Mouse (Mus musculus) gastrocnemius, postnatal 4 days (tissue): Measurements from ENCODE around the gene Vps4b. TPM values are rescaled to one million over a fixed set of nuclear protein-coding genes. Genes with fewer than 3 reads are reported as not detected.
"Not testable (repeated sequence)": the region's sequence is repeated elsewhere in the genome, so short reads cannot be mapped to it uniquely, and the experiment has no call there.

ENCODE experiments used
- DNase-seq, 2 experiments: peaks; one replicate each; pipeline ENCODE4 v3.0.0; 2021 to 2022; ENCODE audit warnings: low spot score in 2 of 2, mixed read lengths in 2 of 2
- total RNA-seq, 2 experiments: library from RNA; stranded (reverse); gene quantifications; 2 replicates each; pipeline ENCODE4 v1.2.3; 2021

Vps4b gene
- total RNA-seq, 2 experiments from 2014 or later: 45.8 to 49.8 TPM

GRCm38 (mm10) chr1:106758734-106759571, 37.6 kb downstream of the Vps4b start:
- peak in 1 of 2 experiments; percentile 23 for DNase-seq

- DNase-seq: no peak
These were observed 39.9 kb downstream of the Vps4b start for GRCm38 (mm10) chr1:106756633-106757032.

- DNase-seq: no peak
These were observed 44.5 kb downstream of the Vps4b start for GRCm38 (mm10) chr1:106752013-106752412.

- DNase-seq: no peak
These were observed 45.9 kb downstream of the Vps4b start for GRCm38 (mm10) chr1:106750656-106751055.

GRCm38 (mm10) chr1:106748555-106749315, 47.8 kb downstream of the Vps4b start:
- DNase-seq: no peak

- no peak for DNase-seq
These were observed 53.5 kb downstream of the Vps4b start for GRCm38 (mm10) chr1:106742980-106743379.

GRCm38 (mm10) chr1:106740735-106741134, 55.8 kb downstream of the Vps4b start:
- no peak for DNase-seq

- no peak for DNase-seq
These were observed 56.7 kb downstream of the Vps4b start for GRCm38 (mm10) chr1:106739810-106740209.

GRCm38 (mm10) chr1:106738092-106738491, 58.4 kb downstream of the Vps4b start:
- DNase-seq: no peak

GRCm38 (mm10) chr1:106736211-106736610, 60.3 kb downstream of the Vps4b start:
- no peak for DNase-seq

GRCm38 (mm10) chr1:106735586-106735985, 60.9 kb downstream of the Vps4b start:
- DNase-seq: peak in 1 of 2 experiments; percentile 16

GRCm38 (mm10) chr1:106722061-106722460, 74.5 kb downstream of the Vps4b start:
- no peak for DNase-seq

- not testable (repeated sequence) for DNase-seq
These were observed 78.8 kb downstream of the Vps4b start for GRCm38 (mm10) chr1:106717736-106718135.

GRCm38 (mm10) chr1:106717071-106717601, 79.4 kb downstream of the Vps4b start:
- DNase-seq: peak; percentile 64 to 79

GRCm38 (mm10) chr1:106716141-106716540, 80.4 kb downstream of the Vps4b start:
- DNase-seq: no peak

GRCm38 (mm10) chr1:106715111-106716083, 81.1 kb downstream of the Vps4b start:
- DNase-seq: no peak

GRCm38 (mm10) chr1:106714530-106714981, 82.0 kb downstream of the Vps4b start:
- no peak for DNase-seq
